ENCODE assay signal across 8 mouse cellular contexts in the genomic region with DNA sequence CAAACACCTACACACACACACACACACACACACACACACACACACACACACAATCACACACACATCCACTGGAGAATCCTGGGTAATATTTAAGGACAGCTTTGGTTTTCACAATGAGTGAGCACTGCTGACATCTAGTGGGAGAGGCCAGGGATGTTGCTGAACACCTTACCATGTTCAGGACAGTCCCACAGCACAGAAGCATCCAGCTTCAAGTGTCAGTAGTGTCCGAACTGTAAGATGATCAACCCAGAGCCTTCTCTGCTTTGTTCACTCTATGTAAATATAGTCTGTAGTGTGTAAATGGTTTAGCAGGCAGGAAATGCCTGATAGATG.
A peak's percentile ranks its signal among the peaks of the same experiment; 100 is the strongest.
DNase-seq lines count a peak whose midpoint lies in the region; ATAC-seq and TF ChIP-seq lines count a peak whose summit lies in the region.

No protein-coding gene starts in this region.

- no peak overlapping the region for H3K9ac ChIP-seq in heart, adult 2 months (ENCODE audit: low read depth, low read length)
- peak overlapping the region; percentile 3; the same call in 1 of the 2 replicates for H3K9ac ChIP-seq in CH12.LX (ENCODE audit: insufficient read depth, low read depth)
- H3K9ac ChIP-seq in embryonic facial prominence, embryonic 11.5 days (replicated peaks; ENCODE audit: low read length): no peak overlapping the region

- dilution Hi-C loops in CH12.LX (cut with MboI; ENCODE audit: extremely low pct_ligation_motif_present, extremely low pct_unique_long_range_greater_than_20kb, low sequenced_read_pairs): no loop called here

- no peak overlapping the region for H3K4me3 ChIP-seq in heart, adult 2 months
- H3K4me3 ChIP-seq in CH12.LX (replicated peaks in 1 of 3; ENCODE audit: low read depth in 2 of 3, low read length in 2 of 3, poor library complexity in 1 of 3): no peak overlapping the region
- H3K4me3 ChIP-seq in embryonic facial prominence, embryonic 11.5 days (ENCODE audit: low read depth, low read length): no peak overlapping the region

- TF ChIP-seq EP300 in heart, adult 2 months (IDR thresholded peaks at IDR 0.05; ENCODE audit: insufficient read depth, low read depth, low read length): no peak
- no peak for TF ChIP-seq EP300 in CH12.LX (IDR thresholded peaks at IDR 0.05; ENCODE audit: low read length)

- DNase-seq in heart, adult 2 months: no peak
- no peak for DNase-seq in heart, postnatal 14 days
- peak; percentile 50 for DNase-seq in CH12.LX (ENCODE audit: extremely low read depth)
- DNase-seq in embryonic facial prominence, embryonic 11.5 days (ENCODE audit: low spot score): peak; percentile 61
- peak; percentile 13 for DNase-seq in kidney, adult 9 months
- DNase-seq in retina, embryonic 14.5 days (ENCODE audit: low spot score): peak; percentile 48
- no peak for DNase-seq in Muller cell, postnatal 12 days (ENCODE audit: inconsistent ontology term)
- DNase-seq in thymus, postnatal 0 days (ENCODE audit: low spot score): no peak

- in situ Hi-C loops in CH12.LX (cut with MboI; ENCODE audit: low pct_ligation_motif_present, low pct_unique_long_range_greater_than_20kb, low sequenced_read_pairs): no loop called here

- H3K79me2 ChIP-seq in heart, adult 2 months (replicated peaks; ENCODE audit: control insufficient read depth, insufficient read depth, low read length): no peaks in the 10 kb centered on the region
- no peaks in the 10 kb centered on the region for H3K79me2 ChIP-seq in CH12.LX (replicated peaks; ENCODE audit: control insufficient read depth, extremely low read depth, insufficient read depth, poor library complexity, severe bottlenecking)

- ATAC-seq in embryonic facial prominence, embryonic 11.5 days (replicated peaks; ENCODE audit: insufficient number of reproducible peaks, low FRiP score, low TSS enrichment, low read depth): peak; percentile 65; the same call in 1 of the 2 replicates

- H3K4me2 ChIP-seq in CH12.LX (ENCODE audit: insufficient read depth, low read depth, poor library complexity, severe bottlenecking): peak overlapping the region; percentile 82
- no peak overlapping the region for H3K4me2 ChIP-seq in embryonic facial prominence, embryonic 11.5 days (ENCODE audit: low read depth, low read length)

- TF ChIP-seq CTCF in heart, adult 2 months (IDR thresholded peaks at IDR 0.05): peak; percentile 57
- TF ChIP-seq CTCF in CH12.LX (conservative IDR thresholded peaks at IDR 0.05 in 1 of 2, IDR thresholded peaks at IDR 0.05 in 1 of 2; ENCODE audit: low read depth in 2 of 2, low read length in 2 of 2): peak in 1 of 2 experiments; percentile 72; a peak in 3 of 4 replicates

- intact Hi-C loops in heart, adult 2 months (cut with DNase I): loop anchor here (5.0 kb wide), 1 partner anchor 318 kb away; no protein-coding TSS in a partner anchor
- intact Hi-C loops in heart, postnatal 14 days (cut with DNase I): no loop called here

- WGBS in heart, adult 2 months: 38% methylated on average over 1 of the region's 1 CpGs
- 69% methylated on average over 1 of the region's 1 CpGs for WGBS in embryonic facial prominence, embryonic 11.5 days

- no peaks in the 10 kb centered on the region for H3K27me3 ChIP-seq in heart, adult 2 months (ENCODE audit: control insufficient read depth, insufficient read depth, low read length)
- H3K27me3 ChIP-seq in CH12.LX (replicated peaks): no peaks in the 10 kb centered on the region
- no peaks in the 10 kb centered on the region for H3K27me3 ChIP-seq in embryonic facial prominence, embryonic 11.5 days (ENCODE audit: control insufficient read depth, insufficient read depth, low read length)

- no peak overlapping the region for H3K27ac ChIP-seq in heart, adult 2 months
- H3K27ac ChIP-seq in CH12.LX (ENCODE audit: insufficient read depth, low read depth): no peak overlapping the region
- H3K27ac ChIP-seq in embryonic facial prominence, embryonic 11.5 days (replicated peaks; ENCODE audit: low read depth, low read length): no peak overlapping the region

- no peaks in the 10 kb centered on the region for H3K9me3 ChIP-seq in CH12.LX (replicated peaks; ENCODE audit: low read length)
- H3K9me3 ChIP-seq in embryonic facial prominence, embryonic 11.5 days (replicated peaks; ENCODE audit: control insufficient read depth, low read length): no peaks in the 10 kb centered on the region

- TF ChIP-seq RAD21 in CH12.LX (IDR thresholded peaks at IDR 0.05; ENCODE audit: low read depth, low read length): peak; percentile 65

- no peak for TF ChIP-seq POLR2A in heart, adult 2 months (IDR thresholded peaks at IDR 0.05; ENCODE audit: insufficient read depth, low read depth, low read length)
- no peak for TF ChIP-seq POLR2A in CH12.LX (IDR thresholded peaks at IDR 0.05; ENCODE audit: low read depth, low read length)

- no peaks in the 10 kb centered on the region for H3K4me1 ChIP-seq in heart, adult 2 months (ENCODE audit: control insufficient read depth, insufficient read depth, low read length)
- no peaks in the 10 kb centered on the region; a peak in 1 of 4 replicates for H3K4me1 ChIP-seq in CH12.LX (ENCODE audit: control insufficient read depth in 1 of 2, insufficient read depth in 2 of 2)
- no peaks in the 10 kb centered on the region for H3K4me1 ChIP-seq in embryonic facial prominence, embryonic 11.5 days (ENCODE audit: control insufficient read depth, insufficient read depth, low read length)

- H3K36me3 ChIP-seq in heart, adult 2 months (ENCODE audit: control insufficient read depth, insufficient read depth, low read length): no peaks in the 10 kb centered on the region
- H3K36me3 ChIP-seq in CH12.LX (replicated peaks in 1 of 2; ENCODE audit: control insufficient read depth in 1 of 2, insufficient read depth in 1 of 2, low read length in 1 of 2): no peaks in the 10 kb centered on the region
- no peaks in the 10 kb centered on the region for H3K36me3 ChIP-seq in embryonic facial prominence, embryonic 11.5 days (replicated peaks; ENCODE audit: control insufficient read depth, insufficient read depth, low read depth, low read length)

TF ChIP-seq in CH12.LX, 34 proteins besides CTCF, POLR2A, EP300 and RAD21:
- TF ChIP-seq SMC3 (IDR thresholded peaks at IDR 0.05; ENCODE audit: low read depth, low read length) (peak; percentile 40), UBTF (IDR thresholded peaks at IDR 0.05; ENCODE audit: low read depth, low read length) (no peak), TCF12 (IDR thresholded peaks at IDR 0.05; ENCODE audit: low read depth, low read length) (0 out of 2 replicates have a peak, but pooled peaks have one; percentile 17)

Comparison
In these comparisons a context has a peak if more than half of its experiments do, and no peak if none do; other contexts are left out.
1. DNase-seq: peak in CH12.LX (single experiment), embryonic facial prominence, embryonic 11.5 days (single experiment), kidney, adult 9 months (single experiment) and retina, embryonic 14.5 days (single experiment); none in heart, adult 2 months (0 of 2), heart, postnatal 14 days (0 of 2), Muller cell, postnatal 12 days (single experiment) and thymus, postnatal 0 days (single experiment).